Mouse (Mus musculus) spleen, adult 2 months (tissue): ENCODE measurements around the gene Gorasp2.

Source experiments
- CTCF ChIP-seq: fragments of 200-500 bp; IDR thresholded peaks from 2 replicates; pipeline ENCODE4 v1.5.1; 2011; ENCODE audit warnings: mild to moderate bottlenecking, inconsistent platforms; ENCODE audit not compliant: insufficient read depth, insufficient read length, insufficient replicate concordance; ENCODE audit errors: extremely low read depth
- POLR2A ChIP-seq: fragments of 200-500 bp; IDR thresholded peaks from 2 replicates; pipeline ENCODE4 v1.6.1; 2011; ENCODE audit warnings: low read depth, low read length, inconsistent platforms

DNA sequence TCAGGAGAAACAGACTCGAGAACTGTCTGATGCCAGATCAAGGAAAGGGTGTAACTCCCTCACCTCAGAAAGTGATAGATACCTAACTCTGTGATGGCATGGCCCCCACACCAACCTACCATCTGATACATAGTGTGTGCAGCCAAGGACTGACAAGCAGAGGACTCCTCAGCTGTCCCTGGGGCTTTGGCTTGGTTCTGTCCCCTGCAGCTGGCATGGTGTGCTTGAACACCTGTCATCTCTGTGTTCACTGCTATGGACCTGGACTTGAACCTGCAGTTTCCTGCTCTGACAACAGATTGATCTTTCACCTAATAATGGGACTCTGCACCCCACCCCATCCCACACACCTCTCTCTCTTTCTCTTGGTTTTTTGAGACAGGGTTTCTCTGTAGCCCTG, 29.0 kb upstream of the Gorasp2 start:
- TF ChIP-seq POLR2A (no peak), CTCF (no peak)
